In genomic region chr17:56261166-56261565, GRCm38 (mm10) we compare ENCODE assay signal across 14 mouse cellular contexts. TPM values are rescaled to one million over a fixed set of nuclear protein-coding genes. Genes with fewer than 3 reads are reported as not detected.
DNase-seq lines count a peak whose midpoint lies in the region; ATAC-seq lines count a peak whose summit lies in the region.
"Had no signal": no experiment of that assay in that cellular context is flagged by ENCODE, and none has a peak within 500 bp of the region (broad histone marks: within the 10 kb centered on the region; RNA-seq: fewer than 3 reads in every experiment).

No protein-coding gene starts in this region.

- H3K9me3 ChIP-seq in hindbrain, embryonic 13.5 days = no peaks in the 10 kb centered on the region
- H3K9me3 ChIP-seq in hindbrain, embryonic 16.5 days (ENCODE audit: control insufficient read depth, low read length) = no peaks in the 10 kb centered on the region
- no peaks in the 10 kb centered on the region for H3K9me3 ChIP-seq in midbrain, embryonic 13.5 days
- H3K9me3 ChIP-seq in midbrain, embryonic 10.5 days (replicated peaks) = no peaks in the 10 kb centered on the region
- no peaks in the 10 kb centered on the region for H3K9me3 ChIP-seq in heart, embryonic 12.5 days (replicated peaks)

- H3K36me3 ChIP-seq in hindbrain, embryonic 13.5 days = peaks cover 64% of the 10 kb centered on the region
- peaks cover 18% of the 10 kb centered on the region for H3K36me3 ChIP-seq in hindbrain, embryonic 16.5 days (ENCODE audit: control insufficient read depth, insufficient read depth, low read length)
- peaks cover 64% of the 10 kb centered on the region for H3K36me3 ChIP-seq in midbrain, embryonic 13.5 days
- peaks cover 68% of the 10 kb centered on the region for H3K36me3 ChIP-seq in midbrain, embryonic 10.5 days
- peaks cover 57% of the 10 kb centered on the region for H3K36me3 ChIP-seq in heart, embryonic 12.5 days

- H3K4me1 ChIP-seq in hindbrain, embryonic 13.5 days (replicated peaks) = peaks cover 64% of the 10 kb centered on the region
- peaks cover 46% of the 10 kb centered on the region for H3K4me1 ChIP-seq in hindbrain, embryonic 16.5 days (ENCODE audit: control insufficient read depth, insufficient read depth, low read depth, low read length)
- peaks cover 57% of the 10 kb centered on the region for H3K4me1 ChIP-seq in midbrain, embryonic 13.5 days (replicated peaks)
- peaks cover 48% of the 10 kb centered on the region for H3K4me1 ChIP-seq in midbrain, embryonic 10.5 days
- H3K4me1 ChIP-seq in heart, embryonic 12.5 days (replicated peaks) = peaks cover 65% of the 10 kb centered on the region

- ATAC-seq in hindbrain, embryonic 13.5 days (ENCODE audit: low FRiP score) = no peak
- no peak for ATAC-seq in hindbrain, embryonic 16.5 days
- no peak for ATAC-seq in midbrain, embryonic 13.5 days
- ATAC-seq in heart, embryonic 12.5 days (ENCODE audit: insufficient number of reproducible peaks, low FRiP score) = no peak

- H3K27ac ChIP-seq in hindbrain, embryonic 13.5 days = no peak overlapping the region
- no peak overlapping the region for H3K27ac ChIP-seq in hindbrain, embryonic 16.5 days (ENCODE audit: low read depth, low read length)
- no peak overlapping the region for H3K27ac ChIP-seq in midbrain, embryonic 13.5 days
- no peak overlapping the region for H3K27ac ChIP-seq in midbrain, embryonic 10.5 days (replicated peaks)
- H3K27ac ChIP-seq in heart, embryonic 12.5 days (ENCODE audit: poor library complexity, severe bottlenecking) = peak overlapping the region; percentile 42; the same call in 1 of the 2 replicates
- H3K27ac ChIP-seq: kidney, postnatal 0 days had no signal

- WGBS in hindbrain, embryonic 13.5 days = 75% methylated on average over 3 of the region's 3 CpGs
- WGBS in hindbrain, embryonic 16.5 days = 62% methylated on average over 3 of the region's 3 CpGs
- WGBS in midbrain, embryonic 13.5 days = 77% methylated on average over 3 of the region's 3 CpGs
- 85% methylated on average over 3 of the region's 3 CpGs for WGBS in midbrain, embryonic 10.5 days
- 55% methylated on average over 3 of the region's 3 CpGs for WGBS in heart, embryonic 12.5 days

- peak overlapping the region; percentile 49; the same call in 1 of the 2 replicates for H3K9ac ChIP-seq in hindbrain, embryonic 13.5 days
- no peak overlapping the region for H3K9ac ChIP-seq in hindbrain, embryonic 16.5 days (ENCODE audit: low read depth, low read length)
- H3K9ac ChIP-seq in midbrain, embryonic 13.5 days (replicated peaks) = peak overlapping the region; percentile 23; the same call in 1 of the 2 replicates
- peak overlapping the region; percentile 49; the same call in 1 of the 2 replicates for H3K9ac ChIP-seq in heart, embryonic 12.5 days

- H3K4me3 ChIP-seq in hindbrain, embryonic 13.5 days = no peak overlapping the region
- H3K4me3 ChIP-seq in hindbrain, embryonic 16.5 days (ENCODE audit: low read length) = no peak overlapping the region
- H3K4me3 ChIP-seq in midbrain, embryonic 13.5 days (replicated peaks) = no peak overlapping the region; the same call in 1 of the 2 replicates
- no peak overlapping the region for H3K4me3 ChIP-seq in midbrain, embryonic 10.5 days
- H3K4me3 ChIP-seq in heart, embryonic 12.5 days = no peak overlapping the region

- H3K27me3 ChIP-seq in hindbrain, embryonic 13.5 days = no peaks in the 10 kb centered on the region
- no peaks in the 10 kb centered on the region for H3K27me3 ChIP-seq in hindbrain, embryonic 16.5 days (replicated peaks; ENCODE audit: control insufficient read depth, insufficient read depth, low read length)
- no peaks in the 10 kb centered on the region for H3K27me3 ChIP-seq in midbrain, embryonic 13.5 days
- no peaks in the 10 kb centered on the region for H3K27me3 ChIP-seq in midbrain, embryonic 10.5 days (ENCODE audit: low read depth, poor library complexity, severe bottlenecking)
- no peaks in the 10 kb centered on the region for H3K27me3 ChIP-seq in heart, embryonic 12.5 days (replicated peaks)

- no peak overlapping the region for H3K4me2 ChIP-seq in hindbrain, embryonic 13.5 days
- no peak overlapping the region for H3K4me2 ChIP-seq in hindbrain, embryonic 16.5 days (ENCODE audit: low read length)
- H3K4me2 ChIP-seq in midbrain, embryonic 13.5 days (replicated peaks) = 0 out of 2 replicates have a peak overlapping the region, but pooled peaks have one; percentile 15
- 0 out of 2 replicates have a peak overlapping the region, but pooled peaks have one; percentile 20 for H3K4me2 ChIP-seq in heart, embryonic 12.5 days

- DNase-seq in midbrain, embryonic 10.5 days (ENCODE audit: low spot score) = no peak
- DNase-seq in skeletal muscle tissue, adult 2 months (ENCODE audit: low read depth, low spot score) = peak; percentile 96
- no peak for DNase-seq in retina, postnatal 1 day
- no peak for DNase-seq in right cerebral cortex, postnatal 14 days
- DNase-seq: left cerebral cortex, postnatal 4 days; lung, postnatal 10 days; spleen, adult 18-20 months had no signal

RNA-seq across cellular contexts. Expression of gene Fem1a, which starts 4.6 kb away (rescaled TPM):
- 18.9 and 20.1 TPM in 2 replicates for polyA plus RNA-seq in hindbrain, embryonic 13.5 days (2015; fragmentation: Nextera tagmentation; extraction: Ambion mirVana)
- polyA plus RNA-seq in hindbrain, embryonic 16.5 days (2015; fragmentation: Nextera tagmentation; extraction: Ambion mirVana) = 17.4 and 18.2 TPM in 2 replicates
- 18.1 and 19.4 TPM in 2 replicates for polyA plus RNA-seq in midbrain, embryonic 13.5 days (2015; fragmentation: Nextera tagmentation; extraction: Ambion mirVana)
- polyA plus RNA-seq in midbrain, embryonic 10.5 days (2016; fragmentation: Nextera tagmentation; extraction: Ambion mirVana) = 11.7 and 15.1 TPM in 2 replicates
- polyA plus RNA-seq in heart, embryonic 12.5 days (2016; fragmentation: Nextera tagmentation; extraction: Ambion mirVana) = 19.5 and 19.9 TPM in 2 replicates

RNA-seq across cellular contexts. Expression of gene Ticam1, which starts 15.4 kb away (rescaled TPM):
- polyA plus RNA-seq in hindbrain, embryonic 13.5 days (2015; fragmentation: Nextera tagmentation; extraction: Ambion mirVana) = 1.3 and 1.4 TPM in 2 replicates
- polyA plus RNA-seq in hindbrain, embryonic 16.5 days (2015; fragmentation: Nextera tagmentation; extraction: Ambion mirVana) = 1.5 and 1.9 TPM in 2 replicates
- 1.0 and 1.3 TPM in 2 replicates for polyA plus RNA-seq in midbrain, embryonic 13.5 days (2015; fragmentation: Nextera tagmentation; extraction: Ambion mirVana)
- polyA plus RNA-seq in midbrain, embryonic 10.5 days (2016; fragmentation: Nextera tagmentation; extraction: Ambion mirVana) = 2.4 and 3.1 TPM in 2 replicates
- 8.6 and 9.5 TPM in 2 replicates for polyA plus RNA-seq in heart, embryonic 12.5 days (2016; fragmentation: Nextera tagmentation; extraction: Ambion mirVana)

RNA-seq across cellular contexts. Expression of gene Plin3, which starts 31.5 kb away (rescaled TPM):
- polyA plus RNA-seq in hindbrain, embryonic 13.5 days (2015; fragmentation: Nextera tagmentation; extraction: Ambion mirVana) = 20.0 and 23.5 TPM in 2 replicates
- polyA plus RNA-seq in hindbrain, embryonic 16.5 days (2015; fragmentation: Nextera tagmentation; extraction: Ambion mirVana) = 15.5 and 21.1 TPM in 2 replicates
- 14.8 and 16.7 TPM in 2 replicates for polyA plus RNA-seq in midbrain, embryonic 13.5 days (2015; fragmentation: Nextera tagmentation; extraction: Ambion mirVana)
- polyA plus RNA-seq in midbrain, embryonic 10.5 days (2016; fragmentation: Nextera tagmentation; extraction: Ambion mirVana) = 59.5 and 70.0 TPM in 2 replicates
- 59.1 and 60.0 TPM in 2 replicates for polyA plus RNA-seq in heart, embryonic 12.5 days (2016; fragmentation: Nextera tagmentation; extraction: Ambion mirVana)

RNA-seq across cellular contexts. Expression of gene Arrdc5, which starts 38.9 kb away (rescaled TPM):
- polyA plus RNA-seq in hindbrain, embryonic 13.5 days (2015; fragmentation: Nextera tagmentation; extraction: Ambion mirVana) = not detected in 2 replicates
- not detected in 2 replicates for polyA plus RNA-seq in hindbrain, embryonic 16.5 days (2015; fragmentation: Nextera tagmentation; extraction: Ambion mirVana)
- not detected in 2 replicates for polyA plus RNA-seq in midbrain, embryonic 13.5 days (2015; fragmentation: Nextera tagmentation; extraction: Ambion mirVana)
- polyA plus RNA-seq in midbrain, embryonic 10.5 days (2016; fragmentation: Nextera tagmentation; extraction: Ambion mirVana) = not detected in 2 replicates
- not detected in 2 replicates for polyA plus RNA-seq in heart, embryonic 12.5 days (2016; fragmentation: Nextera tagmentation; extraction: Ambion mirVana)
- polyA plus RNA-seq: frontal cortex, adult 2 months; kidney, postnatal 0 days; neural tube, embryonic 14.5 days had no signal

RNA-seq across cellular contexts. Expression of gene Uhrf1, which starts 42.0 kb away (rescaled TPM):
- 27.1 and 29.6 TPM in 2 replicates for polyA plus RNA-seq in hindbrain, embryonic 13.5 days (2015; fragmentation: Nextera tagmentation; extraction: Ambion mirVana)
- polyA plus RNA-seq in hindbrain, embryonic 16.5 days (2015; fragmentation: Nextera tagmentation; extraction: Ambion mirVana) = 23.3 and 28.2 TPM in 2 replicates
- polyA plus RNA-seq in midbrain, embryonic 13.5 days (2015; fragmentation: Nextera tagmentation; extraction: Ambion mirVana) = 59.9 and 62.8 TPM in 2 replicates
- 291 and 321 TPM in 2 replicates for polyA plus RNA-seq in midbrain, embryonic 10.5 days (2016; fragmentation: Nextera tagmentation; extraction: Ambion mirVana)
- 88.4 and 91.2 TPM in 2 replicates for polyA plus RNA-seq in heart, embryonic 12.5 days (2016; fragmentation: Nextera tagmentation; extraction: Ambion mirVana)

Comparison
In these comparisons a context has a peak if more than half of its experiments do, and no peak if none do; other contexts are left out.
1. H3K4me2 ChIP-seq: peak in midbrain, embryonic 13.5 days (single experiment) and heart, embryonic 12.5 days (single experiment); none in hindbrain, embryonic 13.5 days (single experiment) and hindbrain, embryonic 16.5 days (single experiment).